Mouse (Mus musculus) cortical plate, adult 2 months (tissue): ENCODE data around the gene Corin.

ENCODE experiments used
- CTCF ChIP-seq: fragments of 200-500 bp; IDR thresholded peaks from 2 replicates; pipeline ENCODE4 v1.5.1; 2011; ENCODE audit warnings: mild to moderate bottlenecking, control low read depth, low read length; ENCODE audit not compliant: insufficient read depth; ENCODE audit errors: extremely low read depth
- POLR2A ChIP-seq: fragments of 200-500 bp; IDR thresholded peaks from 2 replicates; pipeline ENCODE4 v1.6.1; 2011; ENCODE audit warnings: mild to moderate bottlenecking, low read length, control low read depth; ENCODE audit not compliant: insufficient read depth; ENCODE audit errors: extremely low read depth

- no peak for TF ChIP-seq POLR2A
- no peak for TF ChIP-seq CTCF
These were observed 6.0 kb downstream of the Corin start for GRCm38 (mm10) chr5:72498271-72498670.
